Mouse (Mus musculus) heart, adult 2 months (tissue): ENCODE results near the gene Sdk2.

Source experiments
- CTCF ChIP-seq: fragments of 200-600 bp; IDR thresholded peaks from 2 replicates; pipeline ENCODE4 v1.8.1; 2022; ENCODE audit warnings: antibody characterized with exemption, mild to moderate bottlenecking, moderate library complexity
- POLR2A ChIP-seq: fragments of 200-500 bp; IDR thresholded peaks from 2 replicates; pipeline ENCODE4 v1.6.1; 2011; ENCODE audit warnings: mild to moderate bottlenecking, low read depth, low read length, control low read depth; ENCODE audit not compliant: insufficient read depth

- TF ChIP-seq POLR2A (no peak), CTCF (no peak)
These were observed 222.9 kb downstream of the Sdk2 start for GRCm38 (mm10) chr11:113843920-113844319.
